Mouse (Mus musculus) erythroid progenitor cell, adult 5-6 weeks (primary cell): ENCODE data around the gene Ndufa4. TPM values are rescaled to one million over a fixed set of nuclear protein-coding genes. Genes with fewer than 3 reads are reported as not detected.
"Not testable (repeated sequence)": the region's sequence is repeated elsewhere in the genome, so short reads cannot be mapped to it uniquely, and the experiment has no call there.

Experiments used
- ATAC-seq: replicated peaks from 2 replicates; pipeline ENCODE4 v1.8.0; 2016; ENCODE audit warnings: moderate number of reproducible peaks, mild to moderate bottlenecking, moderate TSS enrichment, inconsistent platforms; ENCODE audit not compliant: poor library complexity, low FRiP score, severe bottlenecking
- total RNA-seq, 2 experiments: library from RNA; stranded (forward) in 1 of 2; stranded (reverse) in 1 of 2; fragments of 150-400 nt in 1 of 2; fragments of 186-747, 209-891 nt in 1 of 2; gene quantifications; 2 replicates each; pipeline versions ENCODE4 v1.2.3 to v1.2.4; 2015 to 2017; ENCODE audit warnings: low replicate concordance in 2 of 2

The Ndufa4 gene
- 209 and 226 TPM in 2 replicates for total RNA-seq (2015; ENCODE audit: low replicate concordance)
- 67.2 and 104 TPM in 2 replicates for total RNA-seq (2017; ENCODE audit: low replicate concordance)

GRCm38 (mm10) chr6:11907269-11908032, at the start of gene Ndufa4, which contains the start of gene Phf14:
Gene Ndufa4 (minus strand): TSS chr6:11907497.
Gene Phf14 (plus strand): TSS chr6:11907809.
- peak; percentile 94 for ATAC-seq

- ATAC-seq: peak; percentile 57
Measured at GRCm38 (mm10) chr6:11948100-11948499, 40.8 kb upstream of the Ndufa4 start.

- no peak for ATAC-seq
Measured at GRCm38 (mm10) chr6:11942089-11942488, 34.8 kb upstream of the Ndufa4 start.

- peak; percentile 75 for ATAC-seq
Measured at GRCm38 (mm10) chr6:11940895-11941294, 33.6 kb upstream of the Ndufa4 start.

- no peak for ATAC-seq
Measured at GRCm38 (mm10) chr6:11933403-11933802, 26.1 kb upstream of the Ndufa4 start.

- no peak for ATAC-seq
Measured at GRCm38 (mm10) chr6:11927485-11927884, 20.2 kb upstream of the Ndufa4 start.

- ATAC-seq: peak; percentile 53
Measured at GRCm38 (mm10) chr6:11926082-11926595, 18.8 kb upstream of the Ndufa4 start.

GRCm38 (mm10) chr6:11925496-11926041, 18.3 kb upstream of the Ndufa4 start:
- peak; percentile 94 for ATAC-seq

GRCm38 (mm10) chr6:11908170-11908569, 873 bp upstream of the Ndufa4 start:
- 0 out of 2 replicates have a peak, but pooled peaks have one; percentile 11 for ATAC-seq

- peak; percentile 58 for ATAC-seq
Measured at GRCm38 (mm10) chr6:11906890-11907268, 418 bp downstream of the Ndufa4 start.

- ATAC-seq: no peak
Measured at GRCm38 (mm10) chr6:11900809-11901310, 6.4 kb downstream of the Ndufa4 start.

GRCm38 (mm10) chr6:11875364-11875763, 31.9 kb downstream of the Ndufa4 start:
- not testable (repeated sequence) for ATAC-seq

Other genes starting within 250 kb of the Ndufa4 start
- gene Phf14, start 312 bp upstream of the Ndufa4 start, total RNA-seq (2015; ENCODE audit: low replicate concordance): 36.4 and 39.0 TPM in 2 replicates
- 33.7 and 44.5 TPM in 2 replicates for gene Phf14, start 312 bp upstream of the Ndufa4 start, total RNA-seq (2017; ENCODE audit: low replicate concordance)